Mouse (Mus musculus) frontal cortex, adult 2 months (tissue): ENCODE results near the gene Cplx2. TPM values are rescaled to one million over a fixed set of nuclear protein-coding genes. Genes with fewer than 3 reads are reported as not detected.

ENCODE experiments used
- polyA plus RNA-seq: library from polyadenylated mRNA; depleted of rRNA; stranded (reverse); fragments of >200 nt; gene quantifications from 2 replicates; pipeline ENCODE4 v1.2.3, GENCODE M21; 2012; rRNA removed

Cplx2 gene
- polyA plus RNA-seq, 1 experiment, result 389 TPM

Other genes starting within 250 kb of the Cplx2 start
- 12.9 and 14.1 TPM in 2 replicates for gene Hrh2, start 179.2 kb upstream of the Cplx2 start, polyA plus RNA-seq
- 24.4 and 25.0 TPM in 2 replicates for gene Thoc3, start 97.5 kb downstream of the Cplx2 start, polyA plus RNA-seq
- gene Simc1, start 132.4 kb downstream of the Cplx2 start, polyA plus RNA-seq, result 17.1 and 18.6 TPM in 2 replicates
- gene 4833439L19Rik, start 194.1 kb downstream of the Cplx2 start, polyA plus RNA-seq, result 165 and 175 TPM in 2 replicates
- 13.5 and 20.6 TPM in 2 replicates for gene Arl10, start 203.7 kb downstream of the Cplx2 start, polyA plus RNA-seq
- gene Nop16, start 218.7 kb downstream of the Cplx2 start, polyA plus RNA-seq, result 24.5 and 29.3 TPM in 2 replicates
- gene Higd2a, start 218.9 kb downstream of the Cplx2 start, polyA plus RNA-seq, result 233 and 327 TPM in 2 replicates
- gene Cltb, start 240.0 kb downstream of the Cplx2 start, polyA plus RNA-seq, result 306 and 339 TPM in 2 replicates